Mouse (Mus musculus) frontal cortex, postnatal 36 days (tissue): ENCODE data around the gene Selenov.
A peak's percentile ranks its signal among the peaks of the same experiment; 100 is the strongest.
"Not testable (repeated sequence)": the region's sequence is repeated elsewhere in the genome, so short reads cannot be mapped to it uniquely, and the experiment has no call there.

Experiments
- DNase-seq, 2 experiments: peaks; one replicate each; pipeline ENCODE4 v3.0.0; 2022; ENCODE audit warnings: low spot score in 2 of 2

Gene Selenov

DNA sequence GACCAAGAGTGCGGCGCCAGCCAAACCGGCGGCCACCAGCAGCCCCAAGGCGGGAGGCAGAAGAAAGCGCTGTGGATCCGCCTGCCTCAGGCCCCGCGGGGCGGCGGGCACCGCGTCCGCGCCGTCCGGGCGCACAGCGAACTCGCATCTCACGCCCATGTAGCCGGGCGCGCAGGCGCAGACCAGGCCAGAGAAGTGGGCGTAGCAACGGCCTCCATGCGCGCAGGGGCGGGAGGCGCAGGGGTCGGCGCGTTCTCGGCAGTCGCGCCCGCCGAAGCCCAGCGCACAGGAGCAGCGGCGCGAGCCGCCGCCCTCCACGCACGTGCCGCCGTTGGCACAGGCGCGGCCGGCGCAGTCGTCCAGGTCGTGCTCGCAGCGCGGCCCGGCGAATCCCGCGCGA is 3.5 kb upstream of the Selenov start:
- peak; percentile 71 for DNase-seq

- no peak for DNase-seq
These were observed 821 bp downstream of the Selenov start for GRCm38 (mm10) chr7:28290165-28290564.

DNA sequence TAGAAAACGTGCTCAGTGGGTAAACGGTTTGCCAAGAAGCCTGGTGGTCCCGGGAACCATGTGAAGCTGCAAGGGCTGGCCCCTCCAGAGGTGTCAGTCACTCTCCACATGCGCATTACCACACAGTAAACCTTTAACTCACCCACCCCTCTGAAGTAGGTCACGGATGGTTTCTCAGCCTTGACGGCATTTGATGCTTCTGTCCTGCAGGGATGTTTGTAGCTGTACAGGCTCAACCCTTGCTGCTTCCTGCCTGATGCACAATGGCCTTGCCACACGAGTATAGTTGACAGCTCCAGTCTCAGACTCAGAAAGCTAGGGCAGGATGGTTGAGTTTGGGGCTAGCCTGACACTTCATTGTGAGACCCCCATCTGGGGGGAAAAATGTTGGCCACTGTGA is 10.4 kb downstream of the Selenov start:
- no peak for DNase-seq

- no peak for DNase-seq
These were observed 12.7 kb downstream of the Selenov start for GRCm38 (mm10) chr7:28278279-28278652.

GRCm38 (mm10) chr7:28277615-28278278 is 13.2 kb downstream of the Selenov start, which contains the start of gene Eid2b:
Gene Eid2b (plus strand): TSS chr7:28277739.
- DNase-seq: peak; percentile 96 to 97

- DNase-seq: no peak
These were observed 13.8 kb downstream of the Selenov start for GRCm38 (mm10) chr7:28277237-28277614.

- no peak for DNase-seq
These were observed 19.2 kb downstream of the Selenov start for GRCm38 (mm10) chr7:28271761-28272160.

- DNase-seq: no peak
These were observed 21.6 kb downstream of the Selenov start for GRCm38 (mm10) chr7:28269355-28269754.

- no peak for DNase-seq
These were observed 22.4 kb downstream of the Selenov start for GRCm38 (mm10) chr7:28268576-28268975.

DNA sequence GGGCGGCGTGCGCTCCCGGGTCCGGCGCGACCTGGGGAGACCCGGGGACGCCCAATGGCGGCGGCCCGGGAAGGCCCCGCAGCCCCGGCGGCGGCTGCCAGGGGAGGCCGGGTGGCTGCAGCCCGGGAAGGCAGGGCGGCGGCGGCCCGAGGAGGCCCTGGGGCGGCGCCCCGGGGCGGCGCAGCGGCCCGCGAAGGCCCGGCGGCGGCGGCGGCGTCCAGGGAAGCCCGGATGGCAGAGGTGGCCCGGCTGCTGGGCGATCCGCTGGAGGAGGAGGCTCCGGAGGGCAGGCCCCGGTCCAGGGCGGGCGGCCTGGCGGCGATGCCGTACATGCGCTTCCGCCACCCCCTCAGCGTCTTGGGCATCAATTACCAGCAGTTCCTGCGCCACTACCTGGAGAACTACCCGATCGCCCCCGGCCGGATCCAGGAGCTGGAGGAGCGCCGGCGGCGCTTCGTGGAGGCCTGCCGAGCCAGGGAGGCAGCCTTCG is 22.9 kb downstream of the Selenov start:
- peak; percentile 57 to 63 for DNase-seq

- DNase-seq: peak; percentile 92 to 94
These were observed 23.6 kb downstream of the Selenov start, which contains the start of gene Eid2 for GRCm38 (mm10) chr7:28267129-28268041. Gene Eid2 (plus strand): TSS chr7:28267881.

DNA sequence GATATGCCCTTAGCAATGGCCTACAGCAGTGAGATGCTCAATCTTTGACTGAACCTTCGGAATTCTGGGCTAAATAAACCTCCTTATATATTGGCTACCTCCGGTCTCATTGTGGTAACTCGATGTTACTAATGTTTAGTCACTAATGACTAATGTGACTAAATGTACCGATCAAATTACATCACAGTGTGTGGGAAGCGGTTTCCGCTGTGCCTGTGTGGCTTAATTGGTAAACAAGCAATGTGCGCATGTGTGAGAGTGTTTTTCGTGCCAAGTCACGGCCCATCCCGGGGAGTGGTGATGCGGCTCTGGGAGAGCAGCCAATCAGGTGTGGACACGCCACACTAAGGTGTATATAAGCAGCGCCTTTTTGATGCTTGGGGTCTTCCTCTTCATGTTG is 25.6 kb downstream of the Selenov start:
- DNase-seq: no peak

DNA sequence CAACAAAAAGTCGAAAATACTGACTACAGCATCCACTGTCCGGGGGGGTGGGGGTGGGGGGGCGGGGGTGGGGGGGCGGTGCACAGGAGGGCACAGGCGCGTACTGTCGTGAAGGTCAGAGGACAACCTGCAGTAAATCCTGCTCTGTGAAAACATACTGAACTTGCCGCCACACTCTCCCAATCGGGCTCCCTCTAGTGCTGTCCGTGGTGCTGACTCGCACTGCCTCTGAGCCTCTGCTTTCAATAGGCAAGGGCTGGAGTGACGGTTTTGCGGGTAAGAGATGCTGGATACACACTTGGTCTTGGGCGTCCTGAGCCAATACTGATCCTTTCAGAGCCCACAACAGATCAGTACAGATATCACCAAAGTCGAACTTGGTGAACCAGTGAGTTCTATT is 27.2 kb downstream of the Selenov start:
- DNase-seq: no peak

GRCm38 (mm10) chr7:28262861-28263260 is 28.1 kb downstream of the Selenov start:
- no peak for DNase-seq

DNA sequence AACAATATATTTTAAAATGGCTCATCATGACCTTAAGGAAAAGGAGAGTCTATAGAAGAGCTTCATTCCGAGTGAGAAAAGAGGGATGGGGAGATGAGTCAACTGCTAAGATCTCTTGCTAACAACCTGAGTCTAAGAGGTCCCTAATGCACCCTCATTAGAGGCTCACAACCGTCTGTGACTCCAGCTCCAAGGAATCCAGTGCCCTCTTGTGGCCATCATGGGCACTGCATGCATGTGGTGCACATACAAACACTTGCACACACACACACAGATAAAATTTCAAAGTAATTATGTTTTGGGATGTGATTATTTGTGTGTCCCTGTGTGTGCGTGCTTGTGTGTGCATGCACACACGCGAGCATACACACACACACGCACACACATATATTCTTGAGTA is 35.5 kb downstream of the Selenov start:
- no peak for DNase-seq

GRCm38 (mm10) chr7:28254591-28254990 is 36.4 kb downstream of the Selenov start:
- DNase-seq: no peak

- DNase-seq: no peak
These were observed 39.0 kb downstream of the Selenov start for GRCm38 (mm10) chr7:28251976-28252375.

- DNase-seq: no peak
These were observed 42.0 kb downstream of the Selenov start for GRCm38 (mm10) chr7:28248957-28249356.

- DNase-seq: not testable (repeated sequence)
These were observed 47.0 kb downstream of the Selenov start for GRCm38 (mm10) chr7:28243943-28244342.
